Mouse (Mus musculus): ENCODE data around the gene Myo1f.

Myo1f gene

DNA sequence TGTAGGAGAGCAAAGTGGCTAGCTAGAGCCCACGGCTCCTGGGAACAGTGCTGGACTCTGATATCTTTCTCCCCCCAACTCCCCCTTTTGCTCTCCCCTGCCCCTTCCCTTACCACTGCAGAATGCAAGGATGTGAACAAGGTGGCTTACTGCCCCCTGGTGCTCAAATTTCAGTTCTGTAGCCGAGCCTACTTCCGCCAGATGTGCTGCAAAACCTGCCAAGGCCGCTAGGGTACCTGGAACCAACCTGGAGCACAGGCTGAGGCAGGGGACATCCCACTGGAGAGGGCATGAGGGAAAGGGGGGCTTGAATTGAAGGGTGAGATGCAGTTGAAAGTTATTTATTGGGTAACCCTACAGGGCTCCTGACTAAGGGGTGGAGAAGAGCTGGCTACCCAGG, 2.5 kb upstream of the Myo1f start:
- Histone ChIP-seq H3K36me3 (ENCODE audit: insufficient read depth, low read length) (peaks cover 16% of the 10 kb centered on the region), H3K4me1 (replicated peaks; ENCODE audit: low read depth, low read length) (peaks cover 22% of the 10 kb centered on the region), H3K4me3 (replicated peaks; ENCODE audit: low read length) (no peak overlapping the region), H3K27me3 (ENCODE audit: insufficient read depth, low read length) (peaks cover 12% of the 10 kb centered on the region), H3K9me3 (ENCODE audit: low read length) (no peaks in the 10 kb centered on the region)
- TF ChIP-seq CTCF (conservative IDR thresholded peaks at IDR 0.05; ENCODE audit: low read length) (peak; percentile 94), NANOG (IDR thresholded peaks at IDR 0.05; ENCODE audit: borderline replicate concordance, low read length) (no peak)

DNA sequence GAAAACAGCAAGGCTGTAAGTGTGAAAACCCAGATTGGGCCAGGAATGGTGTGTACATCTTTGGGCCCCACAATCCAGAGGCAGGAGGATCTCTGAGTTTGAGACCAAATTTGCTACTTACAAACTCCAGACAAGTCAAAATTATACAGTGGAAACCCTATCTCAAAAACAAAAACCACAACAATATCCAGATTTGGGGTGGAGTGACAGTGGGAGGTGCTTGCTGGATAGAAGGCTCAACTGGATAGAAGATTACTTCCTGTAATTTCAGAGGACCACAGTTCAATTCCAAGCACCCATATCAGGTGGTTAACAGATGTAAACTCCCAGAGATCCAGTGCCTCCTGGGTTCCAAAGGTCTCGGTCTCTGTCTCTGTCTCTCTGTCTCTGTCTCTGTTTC, 971 bp upstream of the Myo1f start:
- H3K4me1 ChIP-seq (replicated peaks; ENCODE audit: low read depth, low read length), result peaks cover 22% of the 10 kb centered on the region
- peaks cover 5% of the 10 kb centered on the region for H3K36me3 ChIP-seq (ENCODE audit: insufficient read depth, low read length)
- TF ChIP-seq NANOG (IDR thresholded peaks at IDR 0.05; ENCODE audit: borderline replicate concordance, low read length) (no peak), POU5F1 (IDR thresholded peaks at IDR 0.05; ENCODE audit: borderline replicate concordance, low read length) (no peak), CTCF (conservative IDR thresholded peaks at IDR 0.05; ENCODE audit: low read length) (no peak)
- no peak overlapping the region for H3K4me3 ChIP-seq (replicated peaks; ENCODE audit: low read length)
- no peaks in the 10 kb centered on the region for H3K9me3 ChIP-seq (ENCODE audit: low read length)
- H3K27me3 ChIP-seq (ENCODE audit: insufficient read depth, low read length), result peaks cover 12% of the 10 kb centered on the region

DNA sequence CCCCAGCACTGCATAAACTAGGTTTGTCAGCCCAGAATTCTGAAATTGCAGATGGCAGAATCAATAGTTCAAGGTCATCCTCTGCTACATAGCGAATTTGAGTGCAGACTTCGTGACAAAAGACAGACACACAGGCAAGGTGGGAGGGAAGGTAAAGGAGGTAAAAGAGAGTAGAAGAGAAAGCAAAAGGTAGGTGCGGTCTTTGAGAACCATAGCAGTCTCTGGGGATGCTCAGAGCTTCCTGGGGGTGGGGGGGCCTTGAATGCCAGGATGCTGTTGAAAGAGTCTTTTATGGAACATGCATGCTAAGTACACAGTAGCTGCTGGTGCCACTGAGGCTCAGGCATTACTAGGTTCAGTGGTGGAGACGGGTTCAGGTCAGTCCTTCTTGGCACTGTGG, 2.4 kb downstream of the Myo1f start:
- peaks cover 6% of the 10 kb centered on the region for H3K4me1 ChIP-seq (replicated peaks; ENCODE audit: low read depth, low read length)
- H3K36me3 ChIP-seq (ENCODE audit: insufficient read depth, low read length), result no peaks in the 10 kb centered on the region
- no peaks in the 10 kb centered on the region for H3K9me3 ChIP-seq (ENCODE audit: low read length)
- peaks cover 12% of the 10 kb centered on the region for H3K27me3 ChIP-seq (ENCODE audit: insufficient read depth, low read length)
- TF ChIP-seq POU5F1 (IDR thresholded peaks at IDR 0.05; ENCODE audit: borderline replicate concordance, low read length) (no peak), NANOG (IDR thresholded peaks at IDR 0.05; ENCODE audit: borderline replicate concordance, low read length) (no peak), CTCF (conservative IDR thresholded peaks at IDR 0.05; ENCODE audit: low read length) (no peak)
- no peak overlapping the region for H3K4me3 ChIP-seq (replicated peaks; ENCODE audit: low read length)

DNA sequence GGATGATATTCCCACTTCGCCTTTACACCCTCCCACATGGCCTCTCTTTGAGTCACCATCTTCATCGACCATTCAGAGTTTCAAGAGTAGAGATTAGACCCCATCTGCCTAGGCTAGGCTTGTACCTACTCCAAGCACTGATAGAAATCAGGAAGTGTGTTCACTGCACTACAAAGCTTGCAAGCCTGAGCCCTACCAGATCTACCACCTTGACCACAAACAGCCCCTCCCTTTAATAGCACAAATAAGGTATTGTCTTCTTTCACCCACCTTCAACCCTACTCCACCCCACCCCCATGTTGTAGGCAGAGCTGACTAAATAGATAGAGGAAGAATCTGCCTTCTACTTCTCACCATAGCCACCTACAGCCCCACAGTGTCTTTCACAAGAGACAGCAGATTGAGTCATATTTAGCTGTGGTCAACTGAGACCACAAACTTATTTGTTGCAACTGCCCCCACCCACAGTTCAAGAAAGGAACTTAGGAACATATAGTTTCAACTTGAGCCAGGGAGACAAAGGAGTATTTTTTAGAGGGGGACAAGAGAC, 8.1 kb downstream of the Myo1f start:
- TF ChIP-seq NANOG (IDR thresholded peaks at IDR 0.05; ENCODE audit: borderline replicate concordance, low read length) (no peak), POU5F1 (IDR thresholded peaks at IDR 0.05; ENCODE audit: borderline replicate concordance, low read length) (no peak), CTCF (conservative IDR thresholded peaks at IDR 0.05; ENCODE audit: low read length) (no peak)
- H3K27me3 ChIP-seq (ENCODE audit: insufficient read depth, low read length), result no peaks in the 10 kb centered on the region
- no peaks in the 10 kb centered on the region for H3K4me1 ChIP-seq (replicated peaks; ENCODE audit: low read depth, low read length)
- H3K4me3 ChIP-seq (replicated peaks; ENCODE audit: low read length), result no peak overlapping the region
- H3K36me3 ChIP-seq (ENCODE audit: insufficient read depth, low read length), result no peaks in the 10 kb centered on the region
- H3K9me3 ChIP-seq (ENCODE audit: low read length), result no peaks in the 10 kb centered on the region

DNA sequence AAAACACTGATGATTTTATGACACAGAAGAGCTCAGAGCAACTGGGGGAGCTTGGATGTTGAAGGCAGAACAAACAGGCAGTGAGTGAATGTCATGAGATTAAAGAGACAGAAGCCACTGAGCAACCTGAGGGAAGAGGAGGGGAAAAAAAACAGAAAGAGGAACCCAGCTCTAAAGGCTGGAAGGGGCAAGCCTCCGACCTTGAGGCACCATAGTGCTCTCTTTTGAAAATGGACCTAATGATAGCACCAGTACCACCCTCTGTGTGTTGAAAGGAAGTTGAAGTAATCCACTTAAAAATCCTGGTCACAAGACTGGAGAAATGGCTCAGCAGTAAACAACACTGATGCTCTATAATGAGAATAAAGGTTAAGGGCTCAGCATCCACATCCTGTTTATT, 9.1 kb downstream of the Myo1f start:
- Histone ChIP-seq H3K4me1 (replicated peaks; ENCODE audit: low read depth, low read length) (no peaks in the 10 kb centered on the region), H3K9me3 (ENCODE audit: low read length) (no peaks in the 10 kb centered on the region), H3K4me3 (replicated peaks; ENCODE audit: low read length) (no peak overlapping the region), H3K36me3 (ENCODE audit: insufficient read depth, low read length) (no peaks in the 10 kb centered on the region), H3K27me3 (ENCODE audit: insufficient read depth, low read length) (no peaks in the 10 kb centered on the region)
- TF ChIP-seq CTCF (conservative IDR thresholded peaks at IDR 0.05; ENCODE audit: low read length), result no peak
- no peak for TF ChIP-seq NANOG (IDR thresholded peaks at IDR 0.05; ENCODE audit: borderline replicate concordance, low read length)
- no peak for TF ChIP-seq POU5F1 (IDR thresholded peaks at IDR 0.05; ENCODE audit: borderline replicate concordance, low read length)

DNA sequence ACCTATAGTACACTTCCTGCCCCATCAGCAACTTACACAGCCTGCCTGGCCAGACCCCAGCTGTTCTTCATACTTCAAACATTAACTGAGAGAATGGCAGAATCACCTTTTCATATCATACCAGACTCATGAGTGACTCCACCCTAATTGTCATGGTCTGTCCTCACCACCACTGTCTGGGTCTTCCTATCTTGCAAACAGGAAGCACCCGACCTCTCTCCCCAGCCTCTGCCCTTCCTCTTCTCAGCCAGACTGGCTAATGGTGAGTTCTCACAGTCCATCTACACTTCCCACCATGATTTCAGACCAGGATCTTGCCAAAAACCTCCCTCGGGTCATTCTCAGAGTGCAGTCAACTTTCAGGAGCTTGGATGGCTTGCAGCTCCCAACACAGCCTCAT, 10.7 kb downstream of the Myo1f start:
- Histone ChIP-seq H3K4me1 (replicated peaks; ENCODE audit: low read depth, low read length) (no peaks in the 10 kb centered on the region), H3K4me3 (replicated peaks; ENCODE audit: low read length) (no peak overlapping the region), H3K27me3 (ENCODE audit: insufficient read depth, low read length) (no peaks in the 10 kb centered on the region), H3K36me3 (ENCODE audit: insufficient read depth, low read length) (0 out of 2 replicates have a peak, but pooled peaks cover 5% of the 10 kb centered on the region), H3K9me3 (ENCODE audit: low read length) (no peaks in the 10 kb centered on the region)
- TF ChIP-seq CTCF (conservative IDR thresholded peaks at IDR 0.05; ENCODE audit: low read length), result no peak
- TF ChIP-seq POU5F1 (IDR thresholded peaks at IDR 0.05; ENCODE audit: borderline replicate concordance, low read length), result no peak
- TF ChIP-seq NANOG (IDR thresholded peaks at IDR 0.05; ENCODE audit: borderline replicate concordance, low read length), result no peak

DNA sequence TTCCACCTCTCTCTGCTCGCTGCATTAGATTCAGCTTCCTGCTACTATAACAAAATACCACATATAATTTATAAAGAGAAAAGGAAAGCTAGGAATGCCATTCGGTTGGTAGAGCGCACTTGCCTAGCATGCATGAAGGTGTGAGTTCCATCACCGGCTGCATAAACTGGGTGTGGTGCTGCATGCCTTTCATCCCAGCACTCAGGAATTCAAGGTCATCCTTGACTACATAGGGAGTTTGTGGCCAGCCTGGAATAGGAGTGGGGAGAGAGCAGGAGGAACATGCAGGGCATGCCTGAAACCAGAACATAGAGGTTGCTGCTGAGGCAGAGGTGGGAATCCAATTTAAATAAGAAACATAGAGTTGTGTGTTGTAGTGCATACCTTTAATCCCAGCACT, 28.6 kb downstream of the Myo1f start:
- H3K36me3 ChIP-seq (ENCODE audit: insufficient read depth, low read length), result peaks cover 40% of the 10 kb centered on the region
- H3K9me3 ChIP-seq (ENCODE audit: low read length), result no peaks in the 10 kb centered on the region
- H3K27me3 ChIP-seq (ENCODE audit: insufficient read depth, low read length), result no peaks in the 10 kb centered on the region
- TF ChIP-seq POU5F1 (IDR thresholded peaks at IDR 0.05; ENCODE audit: borderline replicate concordance, low read length) (no peak), CTCF (conservative IDR thresholded peaks at IDR 0.05; ENCODE audit: low read length) (no peak), NANOG (IDR thresholded peaks at IDR 0.05; ENCODE audit: borderline replicate concordance, low read length) (peak; percentile 40; the same call in 1 of the 2 replicates)
- peaks cover 54% of the 10 kb centered on the region for H3K4me1 ChIP-seq (replicated peaks; ENCODE audit: low read depth, low read length)
- H3K4me3 ChIP-seq (replicated peaks; ENCODE audit: low read length), result no peak overlapping the region

DNA sequence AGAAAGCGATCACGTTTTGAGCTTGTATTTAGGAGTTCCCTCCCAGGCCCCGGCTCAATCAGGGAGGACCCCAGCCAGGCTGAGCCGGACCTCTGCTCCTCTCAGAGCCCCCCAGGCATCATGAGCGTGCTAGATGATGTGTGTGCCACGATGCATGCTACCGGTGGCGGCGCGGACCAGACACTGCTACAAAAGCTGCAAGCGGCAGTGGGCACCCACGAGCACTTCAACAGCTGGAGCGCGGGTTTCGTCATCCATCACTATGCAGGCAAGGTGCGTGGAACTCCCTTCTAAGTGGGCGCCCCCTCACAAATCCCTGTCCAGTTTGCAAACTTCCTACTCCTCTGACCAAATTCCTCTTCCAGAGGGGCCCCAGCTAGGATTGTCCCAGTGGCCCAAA, 30.5 kb downstream of the Myo1f start:
- peaks cover 45% of the 10 kb centered on the region for H3K4me1 ChIP-seq (replicated peaks; ENCODE audit: low read depth, low read length)
- no peaks in the 10 kb centered on the region for H3K9me3 ChIP-seq (ENCODE audit: low read length)
- TF ChIP-seq CTCF (conservative IDR thresholded peaks at IDR 0.05; ENCODE audit: low read length) (no peak), NANOG (IDR thresholded peaks at IDR 0.05; ENCODE audit: borderline replicate concordance, low read length) (no peak), POU5F1 (IDR thresholded peaks at IDR 0.05; ENCODE audit: borderline replicate concordance, low read length) (no peak)
- H3K36me3 ChIP-seq (ENCODE audit: insufficient read depth, low read length), result peaks cover 37% of the 10 kb centered on the region
- no peaks in the 10 kb centered on the region for H3K27me3 ChIP-seq (ENCODE audit: insufficient read depth, low read length)
- H3K4me3 ChIP-seq (replicated peaks; ENCODE audit: low read length), result peak overlapping the region; percentile 71

DNA sequence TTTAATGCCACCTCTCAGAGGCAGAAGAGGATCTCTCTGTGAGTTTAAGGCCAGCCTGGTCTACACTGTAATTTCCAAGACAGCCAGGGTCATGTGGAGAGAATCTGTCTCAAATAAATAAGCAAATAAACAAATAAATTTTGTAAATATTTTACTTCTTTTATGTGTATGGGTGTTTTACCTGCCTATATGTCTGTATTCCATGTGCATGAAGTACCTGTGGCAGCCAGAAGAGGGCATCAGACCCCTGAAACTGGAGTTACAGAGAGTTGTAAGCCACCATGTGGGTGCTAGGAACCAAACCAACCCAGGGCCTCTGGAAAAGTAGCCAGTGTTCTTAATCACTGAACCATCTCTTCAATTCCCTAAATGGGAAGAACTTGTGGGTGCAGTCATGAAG, 41.8 kb downstream of the Myo1f start:
- H3K4me3 ChIP-seq (replicated peaks; ENCODE audit: low read length), result no peak overlapping the region
- H3K4me1 ChIP-seq (replicated peaks; ENCODE audit: low read depth, low read length), result peaks cover 72% of the 10 kb centered on the region
- H3K27me3 ChIP-seq (ENCODE audit: insufficient read depth, low read length), result no peaks in the 10 kb centered on the region
- peaks cover 24% of the 10 kb centered on the region for H3K9me3 ChIP-seq (ENCODE audit: low read length)
- TF ChIP-seq CTCF (conservative IDR thresholded peaks at IDR 0.05; ENCODE audit: low read length) (peak; percentile 63), NANOG (IDR thresholded peaks at IDR 0.05; ENCODE audit: borderline replicate concordance, low read length) (no peak)
- peaks cover 34% of the 10 kb centered on the region for H3K36me3 ChIP-seq (ENCODE audit: insufficient read depth, low read length)

Data from E14TG2a.4 (cell line).